Mouse (Mus musculus): ENCODE data around the gene Lmna. TPM values are rescaled to one million over a fixed set of nuclear protein-coding genes. Genes with fewer than 3 reads are reported as not detected.
A peak's percentile ranks its signal among the peaks of the same experiment; 100 is the strongest.

The Lmna gene
- total RNA-seq, 2 experiments from 2014 or later, result 46.2 to 50.5 TPM

DNA sequence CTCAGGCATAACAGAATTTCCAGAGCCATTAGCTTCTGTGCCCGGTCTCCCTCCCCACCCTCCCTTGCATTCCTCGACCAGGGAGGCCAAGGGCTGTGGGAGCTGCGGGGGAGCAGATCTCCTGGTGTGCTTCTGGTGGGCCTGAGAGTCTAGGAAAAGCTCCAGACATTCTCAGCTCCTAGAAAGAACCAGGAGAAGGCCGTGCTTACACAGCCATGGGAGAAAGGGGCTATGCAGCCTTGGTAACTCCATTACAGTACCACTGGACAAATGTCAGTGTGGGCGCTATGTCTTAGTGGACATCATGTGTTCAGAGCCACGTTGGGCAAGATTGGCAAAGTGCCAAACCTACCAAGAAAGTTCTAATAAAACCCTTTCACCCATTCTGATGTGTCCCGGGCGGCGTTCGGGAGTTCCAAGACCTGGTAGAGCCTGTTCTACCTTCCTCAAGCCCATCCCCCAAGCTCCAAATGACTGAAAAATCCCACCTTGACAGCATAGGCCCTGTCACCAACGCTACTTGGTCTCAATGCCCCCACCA lies 7.7 kb downstream of the Lmna start:
- peak in 1 of 2 experiments; percentile 35 for DNase-seq (ENCODE audit: low spot score in 2 of 2)

DNA sequence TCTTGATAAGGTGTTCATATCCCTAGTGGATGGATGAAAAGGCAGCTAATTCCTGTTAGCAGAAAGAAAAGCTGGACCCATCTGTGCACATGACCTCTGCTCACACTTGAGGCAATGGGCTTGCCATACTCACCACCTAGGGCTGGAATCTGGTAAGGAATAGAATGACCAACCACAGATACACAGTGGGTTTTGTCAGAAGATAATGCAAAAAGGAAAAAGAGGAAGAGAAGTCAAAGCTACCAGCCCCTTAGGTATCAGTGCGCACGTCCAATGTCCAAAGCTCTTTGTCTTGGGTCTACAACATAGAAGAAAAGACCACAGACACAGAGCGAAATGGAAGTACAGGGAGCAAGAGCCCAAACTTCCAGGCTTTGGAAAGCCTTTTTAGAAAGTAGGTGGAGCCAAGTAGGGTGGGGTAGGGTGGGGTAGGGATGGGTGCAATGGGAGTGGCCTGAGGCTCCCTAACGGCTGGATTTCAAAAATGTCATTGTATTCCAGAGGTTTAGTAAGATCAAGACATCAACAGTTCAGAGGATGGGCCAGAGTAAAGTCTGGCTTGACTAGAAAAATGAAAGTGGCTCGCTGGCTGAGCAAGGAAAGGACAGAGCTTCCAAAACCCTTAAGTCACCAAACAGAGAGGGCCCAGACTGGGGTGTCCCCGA lies 8.3 kb downstream of the Lmna start:
- DNase-seq (ENCODE audit: low spot score in 2 of 2), result no peak

GRCm38 (mm10) chr3:88500655-88501365 lies 8.9 kb downstream of the Lmna start:
- DNase-seq (ENCODE audit: low spot score in 2 of 2), result no peak

DNA sequence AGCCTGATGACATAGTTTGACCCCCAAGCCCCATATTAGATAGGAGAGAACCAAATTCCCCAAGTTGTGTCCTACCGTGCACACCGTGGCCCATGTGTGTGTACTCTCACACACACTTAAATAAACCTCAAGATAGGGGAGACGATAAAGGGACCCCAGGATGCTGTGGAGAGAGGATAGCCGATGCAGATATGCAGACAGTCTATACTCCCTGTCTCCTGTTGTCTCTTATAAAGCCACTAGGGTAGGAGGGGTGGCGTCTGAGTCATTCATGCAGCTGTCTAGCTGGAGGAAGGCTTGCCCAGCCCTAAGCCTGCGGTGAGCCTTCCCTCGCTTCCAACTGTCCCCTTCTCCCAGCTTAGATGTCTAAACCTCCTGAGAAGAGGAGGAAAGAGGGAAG lies 9.7 kb downstream of the Lmna start:
- no peak for DNase-seq (ENCODE audit: low spot score in 2 of 2)

- no peak for DNase-seq (ENCODE audit: low spot score in 2 of 2)
These were observed 10.2 kb downstream of the Lmna start for GRCm38 (mm10) chr3:88499580-88499979.

DNA sequence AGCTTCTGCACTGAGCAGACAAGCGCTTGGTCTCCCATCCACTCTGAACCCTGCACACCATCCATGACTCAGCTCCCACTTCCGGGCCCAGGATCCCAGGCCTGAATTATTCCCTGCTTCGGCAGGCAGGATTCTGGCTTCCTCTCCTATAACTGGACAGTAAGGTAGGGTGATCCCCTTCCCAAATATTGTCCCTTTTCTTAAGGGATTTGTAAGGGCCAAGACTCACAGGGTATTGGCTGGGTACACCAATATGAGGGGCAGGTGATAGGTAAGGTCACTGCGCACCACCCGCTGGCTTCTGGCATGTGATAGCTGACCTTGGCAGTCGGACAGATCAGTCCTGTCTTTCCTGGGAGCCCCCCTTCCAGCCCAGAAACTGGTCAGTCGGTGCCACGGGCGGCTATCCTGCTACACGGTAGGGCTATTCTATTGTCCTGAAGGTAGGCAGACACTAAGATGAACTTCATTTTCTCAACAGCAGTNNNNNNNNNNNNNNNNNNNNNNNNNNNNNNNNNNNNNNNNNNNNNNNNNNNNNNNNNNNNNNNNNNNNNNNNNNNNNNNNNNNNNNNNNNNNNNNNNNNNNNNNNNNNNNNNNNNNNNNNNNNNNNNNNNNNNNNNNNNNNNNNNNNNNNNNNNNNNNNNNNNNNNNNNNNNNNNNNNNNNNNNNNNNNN lies 13.9 kb downstream of the Lmna start:
- no peak for DNase-seq (ENCODE audit: low spot score in 2 of 2)

GRCm38 (mm10) chr3:88494836-88495628 lies 14.7 kb downstream of the Lmna start:
- DNase-seq (ENCODE audit: low spot score in 2 of 2), result peak in 1 of 2 experiments; percentile 55

DNA sequence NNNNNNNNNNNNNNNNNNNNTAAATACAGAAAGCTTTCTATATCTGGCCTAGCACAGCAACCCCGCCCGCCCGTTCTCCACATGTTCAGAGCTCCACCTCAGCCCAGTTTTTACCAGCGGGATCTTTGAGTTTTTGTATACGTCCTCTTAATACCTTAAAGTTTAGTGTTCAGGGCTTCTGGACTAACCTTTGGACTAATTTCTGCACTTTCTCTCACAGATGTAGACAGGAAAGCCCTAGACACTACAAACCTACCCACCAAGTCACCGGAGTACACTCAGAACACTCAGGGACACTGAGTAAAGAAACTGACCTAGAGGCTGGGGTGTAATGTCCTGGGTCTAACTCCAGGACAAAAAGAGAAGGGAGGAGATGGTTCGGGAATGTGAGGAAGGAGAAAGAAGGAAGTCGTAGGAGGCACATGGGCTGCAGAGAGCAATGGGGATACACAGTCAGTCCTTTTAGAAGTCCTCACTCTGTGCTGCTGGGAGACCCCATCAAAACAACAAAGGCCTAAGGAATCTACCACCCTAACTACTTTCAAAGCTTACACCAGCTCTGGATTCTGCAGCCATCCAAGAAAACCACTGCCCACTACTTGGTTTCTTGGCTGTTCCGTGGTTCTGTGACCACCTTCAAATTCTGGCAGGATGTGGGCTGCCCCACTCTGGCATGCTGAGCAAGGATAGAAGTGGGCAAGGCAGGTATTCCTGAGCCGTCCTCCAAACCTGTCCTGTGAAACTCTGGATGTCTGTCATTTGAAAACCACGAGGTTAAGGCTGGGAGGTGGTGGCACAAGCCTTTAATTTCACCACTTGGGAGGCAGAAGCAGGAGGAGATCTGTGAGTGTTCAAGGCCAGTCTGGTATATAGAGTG lies 15.8 kb downstream of the Lmna start:
- DNase-seq (ENCODE audit: low spot score in 2 of 2), result no peak

GRCm38 (mm10) chr3:88487396-88487795 lies 22.4 kb downstream of the Lmna start:
- no peak for DNase-seq (ENCODE audit: low spot score in 2 of 2)

DNA sequence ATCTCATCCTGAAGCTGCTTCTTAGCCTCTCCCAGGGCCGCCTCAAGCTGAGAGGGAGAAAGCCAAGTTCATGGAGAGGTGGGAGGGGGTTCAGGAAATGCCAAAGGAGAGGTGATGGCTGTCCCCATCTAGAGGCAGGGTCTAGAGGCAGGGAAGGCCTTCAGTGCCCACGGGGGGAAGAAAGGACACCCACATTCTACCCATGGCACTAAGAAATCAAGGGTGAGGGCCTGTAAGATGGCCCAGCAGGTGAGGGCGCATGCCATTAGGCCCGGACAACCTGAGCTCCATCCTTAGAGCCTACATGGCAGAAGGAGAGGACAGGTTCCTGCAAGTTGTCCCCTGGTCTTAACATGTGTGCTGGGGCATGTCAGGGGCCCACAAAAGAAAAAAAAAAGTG lies 22.9 kb downstream of the Lmna start:
- DNase-seq (ENCODE audit: low spot score in 2 of 2), result no peak

GRCm38 (mm10) chr3:88486043-88486442 lies 23.7 kb downstream of the Lmna start:
- no peak for DNase-seq (ENCODE audit: low spot score in 2 of 2)

DNA sequence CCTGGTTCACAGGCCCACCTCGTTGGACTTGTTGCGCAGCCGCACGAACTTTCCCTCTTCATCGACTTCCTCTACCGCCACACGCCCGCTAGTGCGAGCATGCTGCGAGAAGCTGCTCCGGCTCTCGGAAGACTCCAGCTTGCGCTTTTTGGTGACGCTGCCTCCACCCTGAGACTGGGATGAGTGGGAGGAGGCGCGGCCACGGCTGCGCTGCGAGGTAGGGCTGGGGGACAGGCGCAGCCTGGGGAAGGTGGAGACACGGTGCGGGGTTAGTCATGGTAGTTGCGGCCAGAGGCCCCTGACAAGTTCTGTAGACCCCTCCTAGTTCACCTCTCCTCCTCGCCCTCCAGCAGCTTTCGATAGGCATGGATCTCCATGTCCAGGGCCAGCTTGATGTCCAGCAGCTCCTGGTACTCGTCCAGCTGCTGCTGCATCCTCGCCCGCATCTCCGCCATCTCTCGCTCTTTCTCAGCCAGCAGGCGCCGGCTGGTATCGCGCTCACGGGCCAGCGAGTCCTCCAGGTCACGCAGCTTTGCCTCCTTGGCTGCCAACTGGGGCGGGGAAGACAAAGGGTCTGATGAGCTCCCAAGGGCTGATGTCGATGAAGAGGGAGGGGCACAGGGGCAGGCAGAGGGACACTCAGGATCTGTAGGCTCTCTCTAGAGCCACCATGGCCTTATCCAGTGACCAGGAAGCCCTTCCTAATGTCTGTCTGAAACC lies 25.0 kb downstream of the Lmna start:
- DNase-seq (ENCODE audit: low spot score in 2 of 2), result no peak

DNA sequence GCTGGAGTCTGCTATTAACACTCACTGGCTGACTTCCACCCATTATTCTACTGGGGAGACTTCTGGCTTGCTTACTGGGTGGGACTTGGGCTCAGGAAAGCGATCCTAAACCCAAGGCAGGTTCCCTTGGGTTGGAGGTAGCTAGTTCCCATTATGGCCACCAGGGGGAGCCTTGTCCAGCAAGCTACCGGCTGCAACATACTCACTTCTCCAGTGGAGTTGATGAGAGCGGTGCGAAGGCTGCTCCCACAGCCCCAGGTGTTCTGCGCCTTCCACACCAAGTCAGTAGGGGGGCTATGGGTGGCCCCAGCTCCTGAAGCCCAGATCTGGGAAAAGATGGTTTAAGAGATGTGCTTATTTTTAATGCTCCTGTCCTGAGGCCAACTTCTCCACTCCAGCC lies 26.1 kb downstream of the Lmna start:
- peak; percentile 82 for DNase-seq (ENCODE audit: low spot score in 2 of 2)

DNA sequence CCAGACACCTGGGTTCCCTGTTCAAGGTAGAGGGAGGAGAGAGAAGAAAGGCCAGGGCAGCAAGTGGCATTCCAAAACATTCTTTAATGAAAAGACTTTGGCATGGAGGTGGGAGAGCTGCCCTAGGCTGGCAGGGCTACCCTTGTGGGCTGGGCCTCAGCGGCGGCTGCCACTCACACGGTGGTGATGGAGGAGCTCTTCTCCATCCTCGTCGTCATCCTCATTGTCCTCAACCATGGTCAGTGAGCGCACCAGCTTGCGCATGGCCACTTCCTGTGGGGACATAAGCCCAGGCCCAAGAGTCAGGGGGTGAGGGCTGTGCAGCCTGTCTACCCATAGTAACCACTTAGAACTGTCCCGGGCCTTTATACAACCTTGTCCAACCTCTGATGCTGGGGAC lies 26.6 kb downstream of the Lmna start:
- DNase-seq (ENCODE audit: low spot score in 2 of 2), result no peak

GRCm38 (mm10) chr3:88482336-88482735 lies 27.4 kb downstream of the Lmna start:
- DNase-seq (ENCODE audit: low spot score in 2 of 2), result no peak

DNA sequence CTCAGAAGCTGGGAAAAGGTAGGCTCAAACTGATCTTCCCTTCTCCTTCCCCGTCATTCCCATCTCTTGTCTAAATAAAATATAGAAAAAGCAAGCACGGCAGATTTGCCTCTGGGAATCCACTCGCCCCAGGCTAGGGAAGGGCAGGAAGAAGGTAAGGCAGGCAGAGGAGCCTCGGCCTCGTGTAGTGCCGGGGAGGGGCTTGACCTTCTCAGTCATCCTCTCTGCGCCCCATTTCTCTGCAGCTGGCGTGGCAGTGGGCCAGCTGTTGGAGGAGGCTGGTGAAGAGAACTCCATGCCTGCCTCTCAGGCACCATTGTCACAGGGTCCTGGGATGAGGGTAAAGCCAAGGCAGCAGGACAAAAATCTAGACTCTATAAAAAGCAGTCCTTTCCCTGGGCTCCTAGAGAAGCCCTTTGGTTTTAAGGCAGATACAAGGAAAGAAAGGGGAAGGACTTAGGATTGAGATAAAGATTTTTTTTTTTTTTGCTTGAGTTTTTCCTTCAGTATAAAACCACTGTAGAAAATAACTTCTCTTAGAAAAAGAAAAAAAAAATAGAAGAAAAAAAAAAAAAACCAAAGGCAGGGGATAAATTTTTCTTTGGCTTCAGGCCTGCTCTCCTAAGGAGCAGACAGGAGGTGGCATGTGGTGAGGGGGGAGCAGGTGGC lies 28.2 kb downstream of the Lmna start:
- no peak for DNase-seq (ENCODE audit: low spot score in 2 of 2)

DNA sequence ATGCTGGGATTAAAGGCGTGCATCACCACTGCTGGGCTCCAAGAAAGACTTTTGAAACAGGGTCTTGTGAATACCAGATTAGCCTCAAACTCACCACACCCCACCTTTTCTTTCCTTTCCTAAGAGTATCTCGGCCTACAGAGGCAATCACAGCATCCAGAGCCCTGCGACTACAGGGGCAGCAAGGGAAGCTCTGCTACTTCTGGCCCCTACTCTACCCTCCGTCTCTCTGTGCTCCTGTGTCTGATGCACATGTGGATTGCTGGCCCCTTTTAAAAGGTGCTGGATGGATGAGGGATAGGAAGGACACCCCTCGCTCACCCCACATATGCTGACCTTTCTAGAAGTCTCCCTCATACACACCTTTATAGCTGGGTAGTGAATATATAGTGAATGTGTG lies 29.1 kb downstream of the Lmna start:
- DNase-seq (ENCODE audit: low spot score in 2 of 2), result no peak

GRCm38 (mm10) chr3:88479828-88480227 lies 29.9 kb downstream of the Lmna start:
- DNase-seq (ENCODE audit: low spot score in 2 of 2), result no peak

- no peak for DNase-seq (ENCODE audit: low spot score in 2 of 2)
These were observed 30.6 kb downstream of the Lmna start for GRCm38 (mm10) chr3:88479163-88479562.
